Mouse (Mus musculus) 3T3-L1 (cell line): ENCODE data around the gene Syce1.
"Not testable (repeated sequence)": the region's sequence is repeated elsewhere in the genome, so short reads cannot be mapped to it uniquely, and the experiment has no call there.

Source experiments
- DNase-seq: peaks from one replicate; pipeline ENCODE4 v3.0.0-alpha.2; 2015; ENCODE audit warnings: low read depth, low spot score

The Syce1 gene

GRCm38 (mm10) chr7:140765888-140766739 is 21.5 kb downstream of the Syce1 start:
- no peak for DNase-seq

DNA sequence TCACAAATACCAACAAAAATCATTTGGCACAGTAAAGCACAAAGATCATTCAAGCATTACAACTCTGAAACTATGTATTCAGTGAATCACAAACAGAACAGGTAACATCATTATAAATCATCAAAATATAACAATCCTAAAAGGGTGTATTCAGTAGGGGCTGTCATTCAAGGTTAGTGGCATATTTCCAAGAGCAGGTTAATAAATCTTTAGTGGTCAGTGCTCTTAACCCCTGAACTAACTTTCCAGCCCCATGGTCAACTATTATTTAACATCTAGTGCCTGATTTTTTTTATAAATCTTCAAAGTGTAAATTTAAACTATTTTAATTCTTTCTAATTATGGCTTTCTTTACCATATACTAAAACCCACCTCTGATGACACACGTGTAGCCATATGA is 22.3 kb downstream of the Syce1 start:
- not testable (repeated sequence) for DNase-seq

DNA sequence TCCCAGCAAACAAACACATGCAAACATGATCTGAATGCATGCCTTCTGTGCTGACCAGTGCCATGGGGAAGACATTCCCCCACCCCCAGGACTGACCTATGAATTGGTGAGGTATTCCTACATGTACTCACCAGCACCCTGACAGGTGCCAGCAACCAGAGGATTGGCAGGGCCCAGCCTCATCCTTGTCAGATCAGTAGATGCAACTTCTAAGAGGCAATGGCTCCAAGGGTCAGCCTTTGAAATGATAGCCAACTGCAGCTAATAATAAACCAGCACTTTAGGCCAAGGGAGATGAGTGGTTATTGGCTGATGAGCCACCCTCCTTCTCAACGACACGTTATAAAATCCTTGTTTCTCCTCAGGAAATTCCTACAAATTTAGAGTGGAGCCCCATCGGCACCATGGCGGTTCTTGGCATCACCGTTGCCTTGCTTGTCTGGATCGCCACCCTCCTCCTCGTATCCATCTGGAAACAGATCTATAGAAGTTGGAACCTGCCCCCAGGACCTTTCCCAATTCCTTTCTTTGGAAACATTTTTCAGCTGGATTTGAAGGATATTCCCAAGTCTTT is 24.1 kb downstream of the Syce1 start, which contains the start of gene Cyp2e1:
Gene Cyp2e1, plus strand, starts transcription at position 293 of the 574 bp plus-strand sequence.
- DNase-seq, result no peak

GRCm38 (mm10) chr7:140760647-140761046 is 27.0 kb downstream of the Syce1 start:
- no peak for DNase-seq

- no peak for DNase-seq
These were observed 31.3 kb downstream of the Syce1 start for GRCm38 (mm10) chr7:140756151-140756854.

DNA sequence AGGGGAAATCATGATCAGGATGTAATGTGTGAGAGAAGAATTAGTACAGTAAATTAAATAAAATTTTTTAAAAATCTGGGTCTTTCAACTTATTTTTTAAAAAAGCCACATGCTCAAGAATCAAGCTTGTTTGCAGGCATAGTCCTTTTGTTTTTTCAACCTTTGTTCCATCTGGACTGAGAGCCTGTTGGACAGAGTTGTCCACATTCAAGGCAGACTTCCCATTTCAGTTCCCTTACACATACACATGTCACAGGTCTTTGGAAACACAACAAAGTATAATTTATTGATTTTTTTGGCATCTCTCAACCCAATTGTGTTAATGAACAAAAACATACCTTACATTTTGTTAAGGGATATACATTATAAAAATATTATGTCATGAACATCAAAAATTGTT is 33.1 kb downstream of the Syce1 start:
- no peak for DNase-seq

- DNase-seq, result no peak
These were observed 38.9 kb downstream of the Syce1 start for GRCm38 (mm10) chr7:140748827-140749160.

DNA sequence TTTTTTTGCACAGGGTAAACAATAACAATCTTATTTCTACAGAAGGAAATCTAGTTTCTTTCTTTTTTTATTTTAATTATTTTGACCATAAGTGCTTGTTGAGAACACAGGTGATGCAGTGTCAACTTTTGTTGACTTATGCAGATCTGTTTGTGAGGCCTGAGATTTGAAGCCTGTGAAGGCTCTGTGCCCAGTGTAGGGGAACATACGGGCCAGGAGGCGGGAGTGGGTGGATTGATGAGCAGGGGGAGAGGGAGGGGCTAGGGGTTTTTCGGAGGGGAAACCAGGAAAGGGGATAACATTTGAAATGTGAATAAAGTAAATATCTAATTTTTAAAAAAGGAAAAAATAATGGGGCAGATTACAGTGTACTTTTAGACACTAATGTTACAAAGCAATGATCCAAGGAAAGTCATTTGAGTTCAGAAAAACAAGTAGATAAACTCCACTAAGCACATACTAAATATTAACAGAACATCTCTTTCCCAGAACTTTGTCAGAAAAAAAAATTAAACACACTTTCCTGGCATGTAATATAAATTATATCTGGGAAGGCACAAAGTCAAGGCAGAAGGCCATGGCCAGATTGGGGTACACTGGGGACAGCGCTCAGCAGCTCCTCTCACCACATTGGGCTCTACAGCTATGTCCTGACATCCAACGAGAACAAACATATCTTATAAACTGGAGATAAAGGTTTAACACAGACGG is 39.4 kb downstream of the Syce1 start:
- no peak for DNase-seq

GRCm38 (mm10) chr7:140747402-140747801 is 40.2 kb downstream of the Syce1 start:
- DNase-seq, result no peak

- peak; percentile 4 for DNase-seq
These were observed 54.5 kb downstream of the Syce1 start for GRCm38 (mm10) chr7:140733162-140733561.
